Mouse (Mus musculus): ENCODE results near the gene Zglp1.

DNA sequence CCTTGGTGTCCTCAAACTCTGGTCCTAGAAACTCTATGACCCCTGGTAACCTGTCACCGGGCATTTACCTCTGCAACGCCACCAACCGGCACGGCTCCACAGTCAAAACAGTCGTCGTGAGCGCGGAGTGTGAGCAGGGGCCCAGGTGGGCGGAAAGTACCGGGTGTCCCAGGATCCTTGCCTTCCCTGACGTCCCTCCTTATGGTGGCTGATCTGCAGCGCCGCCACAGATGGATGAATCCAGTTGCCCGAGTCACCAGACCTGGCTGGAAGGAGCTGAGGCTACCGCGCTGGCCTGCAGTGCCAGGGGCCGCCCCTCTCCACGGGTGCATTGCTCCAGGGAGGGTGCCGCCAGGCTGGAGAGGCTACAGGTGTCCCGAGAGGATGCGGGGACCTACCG, 30.2 kb downstream of the Zglp1 start:
- TF ChIP-seq POLR2A (IDR thresholded peaks at IDR 0.05; ENCODE audit: borderline replicate concordance, low read depth, low read length) (no peak), CTCF (IDR thresholded peaks at IDR 0.05; ENCODE audit: low read depth, low read length) (no peak)

Data from bone marrow macrophage, adult 2 months (primary cell).